Mouse (Mus musculus): ENCODE measurements at regions not wholly inside any gene's neighbourhood (a gene's known extent, or its start where the extent isn't known, plus 50 kb on each side); places are given as distances from the start of the nearest gene placed in this dataset.

GRCm38 (mm10) chr8:126096056-126096455 lies 101.1 kb downstream of the Kcnk1 start:
- no peak for TF ChIP-seq TAL1 (IDR thresholded peaks at IDR 0.05; ENCODE audit: low read length)
- no peak for TF ChIP-seq RAD21 (IDR thresholded peaks at IDR 0.05; ENCODE audit: low read depth, low read length)
- no peak for TF ChIP-seq ZMIZ1 (IDR thresholded peaks at IDR 0.05; ENCODE audit: low read depth, low read length)
- no peak for TF ChIP-seq USF2 (IDR thresholded peaks at IDR 0.05; ENCODE audit: borderline replicate concordance in 1 of 2, insufficient read depth in 1 of 2, low read depth in 1 of 2, low read length in 2 of 2)
- TF ChIP-seq POLR2A (IDR thresholded peaks at IDR 0.05; ENCODE audit: control insufficient read depth in 1 of 2, insufficient read depth in 1 of 2, low read depth in 1 of 2, low read length in 2 of 2, poor library complexity in 1 of 2), result no peak
- TF ChIP-seq POLR2AphosphoS2 (IDR thresholded peaks at IDR 0.05; ENCODE audit: low read length), result no peak
- no peak for TF ChIP-seq KAT2A (conservative IDR thresholded peaks at IDR 0.05; ENCODE audit: low read depth, low read length)

Measured in MEL (cell line).